Mouse (Mus musculus): ENCODE measurements at regions not wholly inside any gene's neighbourhood (a gene's known extent, or its start where the extent isn't known, plus 50 kb on each side); places are given as distances from the start of the nearest gene placed in this dataset.

DNA sequence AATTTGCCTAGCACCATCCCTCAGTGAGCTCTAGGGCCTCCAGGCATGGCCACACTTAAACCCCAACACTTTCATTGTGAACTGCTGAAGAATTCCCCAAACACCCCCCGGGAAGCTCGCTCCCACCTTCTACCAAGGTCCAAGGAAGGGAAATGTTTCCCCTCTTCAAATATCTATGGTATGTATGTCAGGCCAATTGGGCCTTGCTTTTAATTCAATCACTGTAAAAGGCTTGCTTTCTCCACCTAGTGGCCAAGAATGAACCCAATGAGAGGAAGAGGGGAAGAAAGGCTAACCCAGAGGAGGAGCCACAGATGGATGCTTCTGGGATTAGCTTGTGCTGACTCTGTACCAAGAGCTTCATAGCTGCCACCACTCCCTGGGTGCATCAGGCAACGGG lies 336.3 kb upstream of the Tgfbr2 start:
- DNase-seq (ENCODE audit: low spot score in 2 of 2), result no peak

DNA sequence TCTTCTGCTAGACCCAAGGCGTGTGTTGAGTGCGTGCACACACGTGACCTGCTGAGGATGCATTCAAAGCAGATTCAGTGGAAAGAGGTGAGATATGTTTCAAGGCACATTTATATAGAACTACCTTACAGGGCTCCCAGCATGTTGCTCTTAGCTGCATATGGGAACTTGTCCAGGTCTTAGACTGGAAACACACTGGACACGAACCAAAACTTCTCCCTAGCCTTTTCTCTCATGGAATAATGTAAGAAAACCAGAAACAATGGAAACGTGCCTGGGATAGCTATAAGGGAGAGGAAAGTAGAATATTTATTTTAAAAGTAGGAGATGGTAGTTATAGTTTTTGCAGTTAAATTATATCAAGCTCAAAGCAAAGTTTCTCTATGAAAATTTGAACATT lies 332.6 kb upstream of the Tgfbr2 start:
- DNase-seq (ENCODE audit: low spot score in 2 of 2), result no peak

DNA sequence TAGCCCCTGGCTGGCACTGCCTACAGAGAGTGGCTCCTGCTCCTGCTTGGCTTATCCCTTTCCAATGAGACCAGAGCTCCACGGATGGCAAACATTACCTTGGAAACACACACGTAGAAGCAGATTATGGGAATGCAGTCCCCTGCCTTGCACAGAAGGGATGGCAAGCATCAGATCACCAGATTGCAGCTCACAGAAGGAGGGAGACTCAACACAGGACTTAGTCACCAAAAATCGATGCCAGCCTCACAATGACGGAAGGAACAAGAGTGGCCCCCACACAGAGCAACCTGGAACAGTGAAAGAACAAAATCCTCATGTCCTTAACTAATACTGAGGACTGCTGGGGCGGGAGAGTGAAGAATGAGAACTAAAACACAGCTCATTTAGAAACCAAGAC lies 327.7 kb upstream of the Tgfbr2 start:
- peak; percentile 41 to 53 for DNase-seq (ENCODE audit: low spot score in 2 of 2)

DNA sequence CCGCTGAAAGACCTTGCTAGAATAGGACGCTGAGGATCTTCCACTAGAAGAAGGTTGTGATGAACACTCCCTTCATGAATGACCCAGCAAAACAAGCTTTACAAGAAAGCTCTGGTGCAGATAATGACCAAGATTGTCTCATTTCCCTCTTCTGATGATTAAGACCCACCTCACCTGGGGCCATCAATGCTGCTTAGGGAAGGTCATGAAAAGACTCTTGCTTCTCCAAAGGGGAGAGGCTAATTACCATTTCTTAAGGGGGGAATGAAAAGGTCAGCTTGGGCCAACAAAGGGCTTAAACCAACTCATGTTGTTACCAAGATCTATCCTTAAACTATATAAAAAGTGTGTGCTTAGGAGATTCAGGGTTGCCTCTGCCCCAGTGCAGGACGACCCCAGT lies 325.8 kb upstream of the Tgfbr2 start:
- DNase-seq (ENCODE audit: low spot score in 2 of 2), result no peak

DNA sequence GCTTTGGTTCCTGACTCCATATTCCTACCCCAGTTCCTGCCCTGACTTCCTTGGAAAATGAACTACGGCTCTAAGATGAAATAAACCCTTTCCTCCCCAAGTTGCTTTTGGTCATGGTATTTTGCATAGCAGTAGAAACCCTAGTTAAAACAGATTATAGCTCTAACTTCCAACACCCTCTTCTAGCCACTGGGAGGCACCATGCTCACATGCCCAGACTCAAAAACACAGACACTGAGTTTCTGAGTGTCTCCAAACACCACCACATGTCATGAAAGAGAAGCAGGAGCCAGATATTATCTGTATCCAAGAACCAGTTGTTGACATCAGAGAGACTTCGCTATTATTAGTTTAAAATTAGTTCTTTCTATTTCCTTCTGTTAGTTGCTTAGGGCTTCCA lies 316.1 kb upstream of the Tgfbr2 start:
- no peak for DNase-seq (ENCODE audit: low spot score in 2 of 2)

DNA sequence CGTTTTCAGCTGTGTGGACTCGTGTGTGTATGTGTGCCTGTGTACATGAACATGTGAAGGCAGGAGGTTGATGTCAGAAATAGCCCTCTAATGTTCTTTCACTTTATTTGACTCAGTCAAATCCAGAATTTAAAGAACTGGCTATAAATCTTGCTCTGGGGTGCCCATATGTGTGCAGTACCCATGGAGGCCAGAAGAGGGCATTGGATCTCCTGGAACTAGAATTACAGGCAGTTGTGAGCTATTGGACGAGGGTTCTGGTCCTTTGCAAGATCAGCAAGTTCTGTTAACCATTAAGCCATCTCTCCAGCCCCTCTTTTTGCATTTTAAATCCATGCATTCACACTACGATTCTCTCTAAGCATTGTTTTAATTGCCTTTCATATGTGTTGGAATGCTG lies 314.6 kb upstream of the Tgfbr2 start:
- peak; percentile 33 to 44 for DNase-seq (ENCODE audit: low spot score in 2 of 2)

DNA sequence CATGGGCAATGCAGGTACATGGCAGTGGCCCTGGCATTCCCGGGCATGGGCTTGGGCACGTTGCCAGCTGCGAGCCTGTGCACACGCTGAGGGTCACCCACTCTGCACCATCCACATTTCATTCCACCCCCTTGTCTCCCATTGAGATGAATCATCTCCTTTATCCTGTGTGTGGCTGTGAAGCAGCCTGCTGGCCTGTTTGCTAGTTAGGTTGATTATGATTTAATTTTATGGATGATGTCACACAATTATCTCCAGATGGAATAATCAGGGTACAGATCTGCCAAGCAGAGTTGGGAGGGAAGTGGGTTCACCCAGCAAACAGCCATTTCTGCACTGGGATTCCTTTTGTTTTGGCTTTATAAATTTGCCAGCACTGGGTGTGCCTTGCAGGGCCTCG lies 314.1 kb upstream of the Tgfbr2 start:
- peak; percentile 24 to 30 for DNase-seq (ENCODE audit: low spot score in 2 of 2)

DNA sequence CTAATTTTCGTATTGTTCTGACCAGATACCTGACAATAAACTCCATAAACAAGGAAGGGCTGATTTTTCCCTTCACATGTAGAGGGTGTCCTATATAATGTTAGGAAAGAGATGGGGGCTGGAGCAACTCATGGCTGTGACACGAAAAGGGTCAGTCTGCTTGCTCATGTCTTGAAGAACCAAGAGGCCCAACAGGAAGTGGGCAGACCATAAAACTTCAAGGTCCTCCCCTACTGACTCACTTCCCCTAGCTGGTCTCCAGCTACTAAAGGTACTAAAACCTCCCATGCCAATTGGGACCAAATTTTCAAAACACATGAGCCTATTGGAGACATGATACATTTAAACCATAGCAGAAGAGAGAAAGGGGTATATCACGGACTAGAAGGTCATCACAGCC lies 302.1 kb upstream of the Tgfbr2 start:
- no peak for DNase-seq (ENCODE audit: low spot score in 2 of 2)

DNA sequence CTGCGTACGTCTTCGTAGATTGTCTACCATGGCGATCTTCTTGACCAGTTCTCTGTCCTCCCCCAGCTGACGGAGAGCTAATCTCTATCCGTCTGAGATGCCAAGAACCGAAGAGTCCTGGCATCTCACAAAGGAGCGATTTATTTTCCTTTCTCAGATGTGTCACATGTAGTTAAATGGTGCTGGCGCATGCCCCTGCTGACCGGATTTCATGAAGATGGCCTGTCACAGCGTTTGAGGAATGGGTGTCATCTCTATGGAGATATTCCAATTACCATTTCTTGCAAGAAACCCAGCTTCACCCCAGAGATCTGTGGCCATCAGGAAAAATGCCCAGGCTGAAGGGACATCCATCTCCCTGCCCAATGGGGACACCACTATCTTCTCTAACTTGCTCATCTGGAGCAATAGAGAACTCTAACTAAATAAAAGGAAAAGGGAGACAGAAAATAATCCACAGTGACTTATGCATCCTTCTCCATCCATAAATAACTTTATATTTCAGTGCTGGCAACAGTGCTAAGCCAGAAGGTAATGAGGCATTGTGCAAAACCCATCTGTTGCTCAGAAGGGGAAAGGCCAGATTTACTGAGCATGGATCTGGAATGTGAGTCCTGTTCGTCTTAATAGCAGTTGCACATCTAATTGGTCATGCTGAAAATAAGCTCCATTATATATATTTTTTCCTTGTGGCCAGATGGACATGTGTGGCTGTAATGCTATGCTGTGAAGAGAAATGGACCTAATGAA lies 300.2 kb upstream of the Tgfbr2 start:
- peak in 1 of 2 experiments; percentile 36 for DNase-seq (ENCODE audit: low spot score in 2 of 2)

DNA sequence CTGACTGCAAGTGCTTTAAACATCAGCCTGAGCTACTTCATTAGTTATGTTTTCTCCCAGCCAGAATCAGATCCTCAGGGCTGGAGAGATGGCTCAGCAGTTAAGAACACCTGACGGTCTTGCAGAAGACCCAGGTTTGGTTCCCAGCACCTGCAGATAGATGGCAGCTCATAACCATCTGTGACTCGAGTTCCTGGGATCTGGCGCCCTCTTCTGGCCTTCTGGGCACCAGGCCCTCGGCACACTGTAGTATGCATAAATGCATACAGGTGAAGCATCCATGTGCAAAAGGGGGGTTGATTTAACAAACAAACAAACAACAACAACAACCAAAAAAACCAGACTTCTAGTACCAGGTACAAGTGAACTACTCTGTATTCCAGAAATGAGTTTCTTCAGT lies 297.7 kb upstream of the Tgfbr2 start:
- DNase-seq (ENCODE audit: low spot score in 2 of 2), result no peak

DNA sequence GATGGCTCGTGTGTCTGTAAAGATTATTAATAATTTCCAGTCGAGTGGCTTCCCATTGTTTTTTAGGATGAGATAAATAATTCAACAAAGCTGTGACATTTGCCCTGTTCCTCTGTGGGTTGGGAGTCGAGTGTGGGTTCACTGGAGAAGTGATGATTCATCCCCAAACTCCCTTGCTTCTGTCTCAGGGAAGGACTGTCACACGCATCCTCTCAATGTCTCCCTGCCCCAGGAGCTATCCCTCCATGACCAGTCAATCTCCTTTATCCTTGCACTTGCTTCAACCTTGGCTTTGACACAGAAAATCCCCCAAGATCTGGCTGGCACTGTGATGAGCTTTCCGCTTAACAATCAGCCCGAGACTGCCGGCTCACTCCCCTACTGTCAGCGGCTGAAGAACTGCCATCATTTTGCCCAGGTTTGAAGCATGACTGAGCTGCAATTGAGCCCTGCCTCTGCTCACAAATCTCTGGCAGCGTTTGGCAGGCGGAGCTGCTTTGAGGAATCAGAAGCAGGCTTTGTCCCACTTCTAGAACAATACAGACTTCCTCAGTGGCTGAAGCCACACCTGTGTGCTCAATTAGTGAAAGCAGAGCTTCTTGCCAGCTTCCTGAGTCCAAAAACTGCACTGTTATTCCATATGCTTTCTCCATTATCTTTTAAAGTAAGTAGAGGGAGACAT lies 293.6 kb upstream of the Tgfbr2 start:
- DNase-seq (ENCODE audit: low spot score in 2 of 2), result peak; percentile 24 to 29

DNA sequence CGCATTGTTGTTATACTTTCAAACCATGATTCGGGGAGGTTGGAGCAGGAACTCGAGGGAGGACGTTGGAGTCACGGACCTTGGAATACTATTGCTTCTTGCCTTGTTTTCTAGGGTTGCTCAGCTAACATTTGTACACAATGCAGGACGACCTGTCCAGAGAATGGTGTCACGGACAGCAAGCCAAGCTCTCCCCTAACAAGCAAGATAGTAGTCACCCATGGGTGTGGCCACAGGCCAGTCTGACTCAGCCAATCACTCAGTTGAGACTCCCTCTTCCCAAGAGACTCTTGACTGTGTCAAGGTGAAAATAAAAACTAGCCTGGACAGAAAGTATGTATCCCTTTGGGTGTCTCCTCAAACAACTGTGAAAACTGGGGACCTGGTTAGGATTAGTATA lies 291.2 kb upstream of the Tgfbr2 start:
- no peak for DNase-seq (ENCODE audit: low spot score in 2 of 2)

DNA sequence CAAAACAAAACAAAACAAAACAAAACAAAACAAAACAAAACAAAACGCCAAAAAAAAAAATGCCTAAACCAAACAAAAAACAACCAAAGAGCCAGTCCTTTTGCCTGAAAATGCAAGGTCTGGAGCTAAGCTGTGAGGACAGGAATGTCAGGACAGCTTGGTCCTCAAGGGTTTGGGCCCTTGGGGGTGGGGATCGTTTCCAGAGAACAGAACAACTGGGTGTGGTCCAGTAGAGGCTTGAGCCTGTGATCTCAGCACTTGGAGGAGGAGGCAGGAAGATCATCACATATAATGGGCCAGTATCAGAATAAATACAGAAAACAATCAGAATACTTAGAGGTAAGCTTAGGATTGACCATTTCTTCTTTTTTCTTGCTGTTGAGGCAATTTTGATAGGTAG lies 289.5 kb upstream of the Tgfbr2 start:
- no peak for DNase-seq (ENCODE audit: low spot score in 2 of 2)

DNA sequence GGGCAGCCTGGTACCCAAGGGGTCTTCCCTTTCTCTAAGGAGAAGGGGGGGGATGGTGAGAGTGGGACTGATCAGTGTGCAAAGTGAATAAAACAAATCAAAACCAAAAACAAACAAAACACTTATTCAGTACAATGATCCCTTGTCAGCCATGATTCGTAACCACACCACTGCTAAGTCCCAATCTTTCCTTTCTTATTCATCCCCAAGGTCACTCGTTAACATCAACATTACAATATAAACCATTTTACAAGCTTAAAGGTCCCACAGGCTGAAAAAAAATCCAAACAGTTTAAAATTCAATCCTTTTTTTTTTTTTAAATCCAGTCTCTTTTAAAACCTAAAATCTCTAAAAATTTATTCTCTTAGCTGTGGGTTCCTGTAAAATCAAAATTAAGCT lies 287.1 kb upstream of the Tgfbr2 start:
- no peak for DNase-seq (ENCODE audit: low spot score in 2 of 2)

DNA sequence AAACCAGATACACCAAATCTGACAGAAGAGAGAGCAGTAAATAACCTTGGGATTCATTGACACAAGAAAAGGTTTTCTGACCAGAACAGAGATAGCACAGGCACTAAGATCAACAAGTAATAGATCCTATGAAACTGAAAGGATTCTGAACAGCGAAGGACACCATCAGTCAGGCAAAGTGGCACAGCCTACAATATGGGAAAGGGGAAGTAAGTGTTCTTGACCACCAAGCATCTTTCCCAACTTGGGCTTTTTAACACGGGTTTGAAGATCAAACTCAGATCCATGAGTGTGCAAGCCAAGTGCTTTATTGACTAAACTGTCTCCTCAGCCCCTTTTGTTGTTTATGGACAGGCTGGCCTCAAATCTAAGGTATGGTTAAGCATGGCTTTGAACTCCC lies 284.9 kb upstream of the Tgfbr2 start:
- DNase-seq (ENCODE audit: low spot score in 2 of 2), result no peak

DNA sequence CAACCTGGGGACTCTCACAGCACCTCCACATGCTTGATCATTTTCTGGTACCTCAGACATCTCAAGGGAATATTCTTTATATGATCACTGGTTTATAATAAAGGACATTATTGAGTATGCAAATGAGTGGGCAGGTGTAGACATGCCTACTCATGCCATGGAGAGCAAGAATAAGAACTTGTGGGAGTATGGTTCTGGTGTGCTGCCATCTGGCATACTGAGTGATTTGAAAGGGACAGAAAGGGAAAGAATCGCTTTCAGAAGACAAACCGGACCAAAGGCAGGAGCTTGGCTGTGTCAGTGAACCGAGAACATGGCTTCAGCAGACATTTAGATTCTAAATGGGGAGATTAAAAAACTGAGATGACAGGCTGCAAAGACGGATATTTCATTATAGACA lies 276.9 kb upstream of the Tgfbr2 start:
- DNase-seq (ENCODE audit: low spot score in 2 of 2), result peak in 1 of 2 experiments; percentile 25

DNA sequence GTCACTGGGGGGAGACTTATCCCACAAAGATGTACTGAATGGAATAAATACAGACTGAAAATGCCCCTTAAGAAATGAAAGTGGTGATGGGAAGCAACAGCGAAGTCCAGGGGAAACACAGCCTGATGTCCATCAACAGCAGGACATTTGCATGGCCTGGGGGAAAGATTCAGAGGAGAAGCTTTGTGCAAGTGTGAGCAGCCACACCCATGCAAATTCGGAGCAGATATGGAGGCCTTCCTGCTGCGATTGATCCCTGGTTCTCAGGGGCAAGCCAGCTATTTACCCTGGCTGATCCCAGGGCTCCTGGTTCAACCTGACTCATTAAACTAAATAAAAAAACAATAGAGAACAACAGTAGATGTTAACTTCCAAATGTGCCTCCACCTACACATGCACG lies 275.7 kb upstream of the Tgfbr2 start:
- DNase-seq (ENCODE audit: low spot score in 2 of 2), result no peak

DNA sequence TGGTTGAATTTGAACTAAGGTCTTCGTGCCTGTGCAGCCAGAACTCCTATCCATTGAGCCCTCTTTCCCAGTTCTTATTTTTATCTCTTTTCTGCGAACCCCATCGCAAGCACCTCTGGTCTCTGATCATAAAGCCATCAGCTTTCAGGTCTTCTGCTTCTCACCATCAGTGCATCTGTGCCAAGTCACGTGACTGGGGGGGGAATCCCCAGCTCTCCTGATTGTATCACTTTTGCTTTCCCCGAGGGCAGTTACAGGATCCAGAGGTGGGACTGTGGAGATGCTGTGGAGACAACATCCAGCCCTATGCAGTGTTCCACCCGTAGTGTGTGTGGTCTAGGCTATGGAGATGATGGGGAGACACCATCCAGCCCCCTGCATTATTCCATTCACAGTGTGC lies 272.6 kb upstream of the Tgfbr2 start:
- no peak for DNase-seq (ENCODE audit: low spot score in 2 of 2)

DNA sequence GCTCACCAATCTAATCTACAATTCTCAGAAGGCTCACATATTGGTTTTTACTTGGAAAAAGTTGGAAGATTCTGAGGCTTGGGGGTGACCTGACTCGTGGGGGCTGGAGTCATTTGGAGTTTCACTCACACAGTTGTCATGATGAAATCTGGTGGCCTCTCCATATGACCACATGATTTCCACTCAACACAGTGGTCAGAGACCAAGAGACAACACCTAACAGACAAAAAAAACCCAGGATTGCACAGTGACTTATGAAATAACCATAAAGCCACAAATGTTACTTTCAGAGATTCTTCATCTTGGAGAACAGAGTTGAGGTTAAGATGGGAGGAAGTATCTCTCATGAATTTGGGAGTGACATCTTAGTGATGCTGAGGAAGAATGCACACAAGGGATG lies 263.4 kb upstream of the Tgfbr2 start:
- no peak for DNase-seq (ENCODE audit: low spot score in 2 of 2)

DNA sequence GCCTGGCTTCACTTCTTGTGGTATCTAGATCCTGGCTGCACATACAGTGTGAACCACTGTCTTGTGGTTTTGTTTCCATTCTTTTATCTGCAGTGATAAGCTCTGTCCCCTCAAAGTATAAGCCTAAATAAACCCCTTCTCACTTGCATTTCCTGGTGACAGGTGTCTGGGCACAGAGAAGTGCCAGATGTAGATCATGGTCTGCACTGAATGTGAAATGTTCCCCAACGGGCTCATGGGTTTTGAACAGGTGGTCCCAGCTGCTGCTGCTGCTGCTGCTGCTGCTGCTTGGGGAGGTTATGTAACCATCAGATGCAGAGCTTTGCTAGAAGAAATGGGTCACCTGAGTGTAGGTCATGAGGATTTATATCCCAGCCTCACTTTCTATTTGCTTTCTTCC lies 259.3 kb upstream of the Tgfbr2 start:
- no peak for DNase-seq (ENCODE audit: low spot score in 2 of 2)

DNA sequence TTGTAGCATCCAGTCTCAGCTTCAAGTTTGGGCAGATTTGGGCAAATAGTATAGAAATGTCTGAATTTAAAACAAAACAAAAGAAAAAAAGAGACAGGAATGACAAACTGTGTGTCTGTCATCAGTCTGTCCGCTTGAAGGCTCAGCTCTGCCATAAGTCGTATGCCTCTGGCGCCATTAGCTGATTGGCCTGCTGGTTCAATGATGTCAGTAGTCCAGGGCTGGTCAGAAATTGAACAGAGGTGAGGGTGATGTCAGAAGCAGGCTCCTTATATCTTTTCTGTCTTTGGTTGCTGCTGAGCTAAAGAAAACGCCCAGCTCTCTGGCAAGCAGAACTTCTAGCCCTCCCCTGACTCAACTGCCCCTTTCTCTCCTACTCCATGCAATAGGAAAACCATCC lies 253.9 kb upstream of the Tgfbr2 start:
- no peak for DNase-seq (ENCODE audit: low spot score in 2 of 2)

DNA sequence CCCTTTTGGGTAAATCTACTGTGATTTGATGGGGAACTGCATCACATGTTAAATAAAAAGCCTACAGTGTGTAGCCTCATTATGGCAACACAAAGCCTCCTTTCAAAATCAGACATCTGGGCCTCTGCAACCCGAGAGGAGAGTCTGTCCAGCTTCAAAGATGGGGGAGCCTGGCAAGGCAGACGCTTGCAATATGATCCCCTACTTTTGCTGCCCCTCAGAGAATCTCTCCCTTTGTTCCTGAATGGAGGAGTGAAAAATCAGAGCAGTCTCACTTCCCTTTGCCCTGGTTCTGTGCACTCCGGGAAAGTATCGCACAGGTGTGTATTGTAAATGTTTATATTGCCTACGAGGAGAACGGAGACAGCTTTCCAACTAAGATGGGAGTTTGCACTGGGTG lies 253.3 kb upstream of the Tgfbr2 start:
- DNase-seq (ENCODE audit: low spot score in 2 of 2), result no peak

DNA sequence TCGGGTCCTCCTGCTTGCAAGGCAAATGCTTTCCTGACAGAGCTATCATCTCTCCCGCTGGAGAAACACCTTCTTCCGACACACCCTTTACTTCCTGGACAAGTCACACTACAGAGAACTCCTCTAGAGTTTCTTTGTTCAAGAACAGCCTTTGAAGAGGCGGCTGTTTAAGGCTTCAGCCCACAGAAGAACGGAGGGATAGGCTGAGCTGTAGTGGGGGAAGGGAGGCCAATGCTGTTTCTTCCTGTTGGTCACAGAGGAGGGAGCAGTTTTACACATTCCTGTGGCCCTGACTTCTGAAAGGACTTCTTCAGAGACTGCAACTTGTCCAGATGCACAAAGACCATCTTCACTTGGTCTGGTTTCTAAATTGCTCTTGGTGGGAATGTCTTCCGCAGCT lies 252.1 kb upstream of the Tgfbr2 start:
- peak; percentile 23 to 27 for DNase-seq (ENCODE audit: low spot score in 2 of 2)
